Mouse (Mus musculus): ENCODE data around the gene Hcrt.

DNA sequence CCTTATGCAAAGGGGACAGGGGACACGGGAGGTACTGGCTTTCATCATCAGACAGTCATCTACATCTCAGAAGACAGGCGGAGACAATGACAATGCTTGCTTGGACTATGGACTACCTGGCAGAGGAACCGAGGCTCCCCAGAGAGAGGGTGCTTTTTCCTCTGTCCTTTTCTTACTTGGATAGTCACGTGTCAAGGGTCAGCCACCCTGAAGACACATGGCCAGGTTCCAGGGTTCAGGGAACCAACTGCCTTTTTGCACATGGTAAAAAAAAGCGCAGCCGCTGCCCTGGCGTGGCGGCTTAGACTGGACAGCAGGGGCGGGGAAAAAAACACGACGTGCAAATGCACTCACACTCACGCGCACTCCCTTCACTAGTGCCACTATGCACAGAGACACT lies 19.8 kb upstream of the Hcrt start:
- TF ChIP-seq POLR2A (IDR thresholded peaks at IDR 0.05; ENCODE audit: borderline replicate concordance, insufficient read depth, low read length) (no peak), CTCF (IDR thresholded peaks at IDR 0.05; ENCODE audit: borderline replicate concordance, insufficient read depth, low read depth, low read length) (no peak)
